Mouse (Mus musculus) CH12.LX (cell line): Measurements from ENCODE around the gene Ddx4. TPM values are rescaled to one million over a fixed set of nuclear protein-coding genes. Genes with fewer than 3 reads are reported as not detected.

Experiments
- DNase-seq: peaks from one replicate; pipeline ENCODE4 v3.0.0-alpha.2; 2013; ENCODE audit errors: extremely low read depth
- H3K27ac ChIP-seq: 2 replicates; pipeline ENCODE4 v1.5.1; 2012; ENCODE audit warnings: low read depth, mild to moderate bottlenecking, control low read depth, moderate library complexity; ENCODE audit not compliant: insufficient read depth
- H3K27me3 ChIP-seq: replicated peaks from 2 replicates; pipeline ENCODE3; 2012; ENCODE audit warnings: inconsistent platforms
- H3K36me3 ChIP-seq, 2 experiments: replicated peaks in 1 of 2; 2 replicates each; pipeline versions ENCODE3 to v1.6.1; 2012; ENCODE audit warnings: inconsistent platforms in 1 of 2, low read length in 1 of 2, mild to moderate bottlenecking in 1 of 2, mixed read lengths in 1 of 2, moderate library complexity in 1 of 2; ENCODE audit not compliant: control insufficient read depth in 1 of 2, insufficient read depth in 1 of 2
- H3K4me1 ChIP-seq, 2 experiments: 2 replicates each; pipeline ENCODE4 v1.6.1; 2012; ENCODE audit warnings: inconsistent platforms in 1 of 2, moderate library complexity in 1 of 2; ENCODE audit not compliant: insufficient read depth in 2 of 2, control insufficient read depth in 1 of 2
- H3K4me2 ChIP-seq: 2 replicates; pipeline ENCODE4 v1.6.1; 2012; ENCODE audit warnings: low read depth, mild to moderate bottlenecking, control low read depth; ENCODE audit not compliant: poor library complexity, insufficient read depth, severe bottlenecking
- H3K4me3 ChIP-seq, 3 experiments: fragments of 150-350 bp in 1 of 3; sonication (generic) in 1 of 3; replicated peaks in 1 of 3; 2 replicates each; pipeline versions ENCODE3 to v1.5.1; 2011 to 2012; ENCODE audit warnings: low read depth in 2 of 3, low read length in 2 of 3, mild to moderate bottlenecking in 2 of 3, moderate library complexity in 2 of 3, control low read depth in 1 of 3, improper control_type of control experiment in 1 of 3, inconsistent platforms in 1 of 3, mixed read lengths in 1 of 3; ENCODE audit not compliant: poor library complexity in 1 of 3
- H3K79me2 ChIP-seq: replicated peaks from 2 replicates; pipeline ENCODE4 v1.6.1; 2012; ENCODE audit warnings: mild to moderate bottlenecking, moderate library complexity; ENCODE audit not compliant: control insufficient read depth, poor library complexity, insufficient read depth, severe bottlenecking; ENCODE audit errors: extremely low read depth
- H3K9ac ChIP-seq: 2 replicates; pipeline ENCODE4 v1.6.1; 2012; ENCODE audit warnings: low read depth, mild to moderate bottlenecking, control low read depth, moderate library complexity; ENCODE audit not compliant: insufficient read depth
- H3K9me3 ChIP-seq: replicated peaks from 2 replicates; pipeline ENCODE3; 2012; ENCODE audit warnings: low read length, inconsistent platforms, mixed read lengths
- BHLHE40 ChIP-seq: IDR thresholded peaks from 2 replicates; pipeline ENCODE4 v1.6.1; 2011; ENCODE audit warnings: mild to moderate bottlenecking, low read depth, low read length, improper control_type of control experiment
- CHD1 ChIP-seq: IDR thresholded peaks from 2 replicates; pipeline ENCODE4 v1.6.1; 2012; ENCODE audit warnings: low read depth, low read length, improper control_type of control experiment, inconsistent platforms
- CHD2 ChIP-seq: IDR thresholded peaks from 2 replicates; pipeline ENCODE4 v1.6.1; 2011; ENCODE audit warnings: low read length, improper control_type of control experiment
- CTCF ChIP-seq, 2 experiments: IDR thresholded peaks in 1 of 2; conservative IDR thresholded peaks in 1 of 2; 2 replicates each; pipeline ENCODE4 v1.5.1; 2011 to 2012; ENCODE audit warnings: low read depth in 2 of 2, low read length in 2 of 2, improper control_type of control experiment in 1 of 2, inconsistent platforms in 1 of 2, mild to moderate bottlenecking in 1 of 2, moderate library complexity in 1 of 2
- ELF1 ChIP-seq: IDR thresholded peaks from 2 replicates; pipeline ENCODE4 v1.6.1; 2014; ENCODE audit warnings: low read depth, mild to moderate bottlenecking, inconsistent platforms, low read length, improper control_type of control experiment
- EP300 ChIP-seq: IDR thresholded peaks from 2 replicates; pipeline ENCODE4 v1.6.1; 2011; ENCODE audit warnings: low read length, improper control_type of control experiment
- ETS1 ChIP-seq: conservative IDR thresholded peaks from 2 replicates; pipeline ENCODE4 v1.6.1; 2012; ENCODE audit warnings: low read depth, mild to moderate bottlenecking, inconsistent platforms, low read length, improper control_type of control experiment, moderate library complexity
- GABPA ChIP-seq: IDR thresholded peaks from 2 replicates; pipeline ENCODE4 v1.6.1; 2012; ENCODE audit warnings: low read depth, low read length, improper control_type of control experiment, inconsistent platforms; ENCODE audit not compliant: insufficient replicate concordance
- HCFC1 ChIP-seq: IDR thresholded peaks from 2 replicates; pipeline ENCODE4 v1.6.1; 2012; ENCODE audit warnings: low read depth, mild to moderate bottlenecking, inconsistent platforms, low read length, improper control_type of control experiment
- JUN ChIP-seq: IDR thresholded peaks from 2 replicates; pipeline ENCODE4 v1.6.1; 2011; ENCODE audit warnings: low read depth, mild to moderate bottlenecking, low read length, improper control_type of control experiment, moderate library complexity; ENCODE audit not compliant: insufficient read depth
- MAX ChIP-seq: IDR thresholded peaks from 2 replicates; pipeline ENCODE4 v1.6.1; 2011; ENCODE audit warnings: low read length, improper control_type of control experiment
- MAZ ChIP-seq: IDR thresholded peaks from 2 replicates; pipeline ENCODE4 v1.6.1; 2012; ENCODE audit warnings: low read depth, mild to moderate bottlenecking, inconsistent platforms, low read length, improper control_type of control experiment, moderate library complexity
- MEF2A ChIP-seq: IDR thresholded peaks from 2 replicates; pipeline ENCODE4 v1.6.1; 2014; ENCODE audit warnings: low read depth, mild to moderate bottlenecking, inconsistent platforms, low read length, improper control_type of control experiment, borderline replicate concordance
- MXI1 ChIP-seq: IDR thresholded peaks from 2 replicates; pipeline ENCODE4 v1.6.1; 2011; ENCODE audit warnings: mild to moderate bottlenecking, low read depth, low read length, improper control_type of control experiment
- NRF1 ChIP-seq: IDR thresholded peaks from 2 replicates; pipeline ENCODE4 v1.6.1; 2014; ENCODE audit warnings: low read depth, mild to moderate bottlenecking, inconsistent platforms, low read length, improper control_type of control experiment, moderate library complexity
- PAX5 ChIP-seq: IDR thresholded peaks from 2 replicates; pipeline ENCODE4 v1.6.1; 2012; ENCODE audit warnings: low read length, inconsistent platforms, mixed read lengths
- POLR2A ChIP-seq: IDR thresholded peaks from 2 replicates; pipeline ENCODE4 v1.6.1; 2011; ENCODE audit warnings: low read depth, mild to moderate bottlenecking, improper control_type of control experiment, low read length
- SIN3A ChIP-seq: IDR thresholded peaks from 2 replicates; pipeline ENCODE4 v1.6.1; 2012; ENCODE audit warnings: low read length, improper control_type of control experiment, inconsistent platforms
- SMC3 ChIP-seq: IDR thresholded peaks from 2 replicates; pipeline ENCODE4 v1.6.1; 2011; ENCODE audit warnings: low read depth, low read length, improper control_type of control experiment
- TBP ChIP-seq: conservative IDR thresholded peaks from 2 replicates; pipeline ENCODE4 v1.6.1; 2011; ENCODE audit warnings: low read depth, low read length, improper control_type of control experiment
- TCF12 ChIP-seq: IDR thresholded peaks from 2 replicates; pipeline ENCODE4 v1.6.1; 2014; ENCODE audit warnings: low read depth, mild to moderate bottlenecking, inconsistent platforms, low read length, improper control_type of control experiment
- USF1 ChIP-seq: IDR thresholded peaks from 2 replicates; pipeline ENCODE4 v1.6.1; 2014; ENCODE audit warnings: low read depth, mild to moderate bottlenecking, inconsistent platforms, low read length, improper control_type of control experiment
- USF2 ChIP-seq: conservative IDR thresholded peaks from 2 replicates; pipeline ENCODE4 v1.6.1; 2011; ENCODE audit warnings: low read depth, low read length, improper control_type of control experiment
- ZC3H11A ChIP-seq: IDR thresholded peaks from 2 replicates; pipeline ENCODE4 v1.6.1; 2012; ENCODE audit warnings: low read depth, mild to moderate bottlenecking, inconsistent platforms, low read length, improper control_type of control experiment
- ZNF384 ChIP-seq: IDR thresholded peaks from 2 replicates; pipeline ENCODE4 v1.6.1; 2012; ENCODE audit warnings: low read depth, low read length, improper control_type of control experiment, inconsistent platforms
- dilution Hi-C: fragments of 300-500 bp; cut with MboI; formaldehyde crosslinking; loops from 2 replicates; pipeline ENCODE4 v1.14.3; 2020; ENCODE audit warnings: low sequenced_read_pairs; ENCODE audit not compliant: extremely low pct_unique_long_range_greater_than_20kb, extremely low pct_ligation_motif_present
- in situ Hi-C: fragments of 300-500 bp; cut with MboI; formaldehyde crosslinking; loops from 3 replicates; pipeline ENCODE4 v1.14.3; 2019; ENCODE audit warnings: low sequenced_read_pairs, low pct_ligation_motif_present, low pct_unique_long_range_greater_than_20kb, mixed read lengths
- polyA plus RNA-seq: library from polyadenylated mRNA; unstranded; fragments of >175 nt; gene quantifications from 2 replicates; pipeline ENCODE4 v1.2.1, GENCODE M21; 2012; ENCODE audit warnings: low read depth; ENCODE audit not compliant: insufficient read length
- total RNA-seq, 2 experiments: library from RNA; depleted of rRNA; stranded (reverse); fragments of 300-350 nt in 1 of 2; fragments of >200 nt in 1 of 2; gene quantifications; 2 replicates each; pipeline ENCODE4 v1.2.3; 2012 to 2014

The Ddx4 gene
- total and polyA plus RNA-seq, 3 experiments = 0.08 to 0.35 (median 0.27) TPM

GRCm38 (mm10) chr13:112692870-112693553 is 40.7 kb upstream of the Ddx4 start:
- H3K4me1 ChIP-seq = no peaks in the 10 kb centered on the region
- TF ChIP-seq ZNF384 = no peak
- TF ChIP-seq MAZ = no peak
- TF ChIP-seq ELF1 = no peak
- TF ChIP-seq GABPA = no peak
- no peak for TF ChIP-seq ETS1
- TF ChIP-seq POLR2A = no peak
- TF ChIP-seq ZC3H11A = no peak
- TF ChIP-seq USF2 = no peak
- no peak for TF ChIP-seq HCFC1
- H3K27me3 ChIP-seq = no peaks in the 10 kb centered on the region
- in situ Hi-C loops = no loop called here
- no peak for DNase-seq
- H3K9ac ChIP-seq = no peak overlapping the region
- dilution Hi-C loops = no loop called here
- H3K4me2 ChIP-seq = no peak overlapping the region
- peaks cover 13 to 33% of the 10 kb centered on the region in 2 experiments for H3K36me3 ChIP-seq
- H3K4me3 ChIP-seq = no peak overlapping the region
- H3K79me2 ChIP-seq = no peaks in the 10 kb centered on the region
- H3K9me3 ChIP-seq = peaks cover 4% of the 10 kb centered on the region
- no peak overlapping the region for H3K27ac ChIP-seq

GRCm38 (mm10) chr13:112686155-112686554 is 33.9 kb upstream of the Ddx4 start:
- no peaks in the 10 kb centered on the region for H3K9me3 ChIP-seq
- H3K27ac ChIP-seq = no peak overlapping the region

More at GRCm38 (mm10) chr13:112686155-112686554, 33.9 kb upstream of the Ddx4 start:
- Histone ChIP-seq H3K4me3 (no peak overlapping the region), H3K79me2 (no peaks in the 10 kb centered on the region), H3K9ac (no peak overlapping the region), H3K27me3 (no peaks in the 10 kb centered on the region), H3K36me3 (peaks cover 13 to 42% of the 10 kb centered on the region in 2 experiments), H3K4me2 (no peak overlapping the region), H3K4me1 (peaks cover 0 to 9% of the 10 kb centered on the region in 2 experiments; a peak in 2 of 4 replicates)
- dilution Hi-C loops (no loop called here), in situ Hi-C loops (no loop called here)
- TF ChIP-seq CHD1 (no peak), SIN3A (no peak), TBP (no peak), PAX5 (no peak), TCF12 (no peak), MXI1 (no peak), USF2 (no peak), CTCF (conservative IDR thresholded peaks at IDR 0.05 in 1 of 2, IDR thresholded peaks at IDR 0.05 in 1 of 2; ENCODE audit: low read depth in 2 of 2, low read length in 2 of 2) (no peak), SMC3 (no peak), EP300 (no peak), MAX (no peak), NRF1 (no peak), CHD2 (no peak), JUN (no peak), USF1 (no peak), BHLHE40 (no peak), MEF2A (no peak), POLR2A (no peak)
- DNase-seq = no peak
